Comparison of ENCODE assay signal across 22 mouse cellular contexts in genomic region chr16:93960495-93960894, GRCm38 (mm10). TPM values are rescaled to one million over a fixed set of nuclear protein-coding genes. Genes with fewer than 3 reads are reported as not detected.
"Had no signal": no experiment of that assay in that cellular context is flagged by ENCODE, and none has a peak within 500 bp of the region (broad histone marks: within the 10 kb centered on the region; RNA-seq: fewer than 3 reads in every experiment).

No protein-coding gene starts in this region.

- H3K27ac ChIP-seq: liver, embryonic 13.5 days; liver, embryonic 15.5 days; midbrain, embryonic 12.5 days; midbrain, embryonic 15.5 days; neural tube, embryonic 12.5 days had no signal

- H3K9ac ChIP-seq: liver, embryonic 13.5 days; liver, embryonic 15.5 days; lung, embryonic 14.5 days; midbrain, embryonic 12.5 days; midbrain, embryonic 15.5 days; neural tube, embryonic 12.5 days had no signal

- H3K27me3 ChIP-seq: midbrain, embryonic 12.5 days; midbrain, embryonic 15.5 days; neural tube, embryonic 12.5 days had no signal

- H3K4me3 ChIP-seq: liver, embryonic 13.5 days; liver, embryonic 15.5 days; megakaryocyte, embryonic 14.5 days; midbrain, embryonic 12.5 days; midbrain, embryonic 15.5 days; neural tube, embryonic 12.5 days had no signal

- H3K4me1 ChIP-seq: liver, embryonic 13.5 days; liver, embryonic 15.5 days; midbrain, embryonic 12.5 days; midbrain, embryonic 15.5 days had no signal

- H3K36me3 ChIP-seq: liver, embryonic 13.5 days; liver, embryonic 15.5 days; midbrain, embryonic 12.5 days; midbrain, embryonic 15.5 days; neural tube, embryonic 12.5 days had no signal

- DNase-seq: liver, embryonic 13.5 days; lung, adult 18-20 months; lung, embryonic 14.5 days; lung, postnatal 10 days; lung, postnatal 4 days; right cerebral cortex, postnatal 14 days; thymus, adult 18-20 months; thymus, postnatal 14 days; thymus, postnatal 36 days had no signal

- ATAC-seq: midbrain, embryonic 15.5 days had no signal

- H3K4me2 ChIP-seq: liver, embryonic 13.5 days; liver, embryonic 15.5 days; lung, embryonic 14.5 days; midbrain, embryonic 12.5 days; midbrain, embryonic 15.5 days; neural tube, embryonic 12.5 days had no signal

- H3K9me3 ChIP-seq: liver, embryonic 13.5 days; liver, embryonic 15.5 days; megakaryocyte, embryonic 14.5 days; midbrain, embryonic 12.5 days; midbrain, embryonic 15.5 days; neural tube, embryonic 12.5 days had no signal

RNA-seq across cellular contexts. Expression of gene Cldn14, which starts 48.1 kb away (rescaled TPM):
- total RNA-seq: midbrain, postnatal 0 days; monocyte, adult 5-6 weeks; neutrophil, adult 5-6 weeks had no signal
- polyA plus RNA-seq: lung, embryonic 14.5 days; lung, embryonic 16.5 days; midbrain, embryonic 12.5 days; midbrain, embryonic 15.5 days; neural tube, embryonic 14.5 days; spleen, adult 2 months; stomach, embryonic 14.5 days; thymus, postnatal 0 days had no signal
